Mouse (Mus musculus) heart, embryonic 14.5 days (tissue): ENCODE results near the gene Fpr1. TPM values are rescaled to one million over a fixed set of nuclear protein-coding genes. Genes with fewer than 3 reads are reported as not detected.

Source experiments
- ATAC-seq: fragments of 200-750 bp; cut with Nextera tagmentation; 2 replicates; pipeline ENCODE4 v1.8.0; 2017; ENCODE audit warnings: low read depth, moderate TSS enrichment; ENCODE audit not compliant: insufficient number of reproducible peaks, insufficient read depth, low FRiP score
- H3K27ac ChIP-seq, 2 experiments: fragments of 200-500 bp in 1 of 2; fragments of 300-500 bp in 1 of 2; sonication (generic) in 1 of 2; replicated peaks in 1 of 2; 2 replicates each; pipeline ENCODE4 v1.5.1; 2012 to 2014; ENCODE audit warnings: low read depth in 2 of 2, low read length in 2 of 2, control low read depth in 1 of 2, mild to moderate bottlenecking in 1 of 2, mixed read lengths in 1 of 2; ENCODE audit not compliant: control insufficient read depth in 1 of 2, insufficient read depth in 1 of 2
- H3K27me3 ChIP-seq: fragments of 300-500 bp; sonication (generic); 2 replicates; pipeline ENCODE4 v1.6.1; 2014; ENCODE audit warnings: mild to moderate bottlenecking, low read length, control low read depth; ENCODE audit not compliant: control insufficient read depth, insufficient read depth
- H3K36me3 ChIP-seq: fragments of 300-500 bp; sonication (generic); 2 replicates; pipeline ENCODE4 v1.6.1; 2014; ENCODE audit warnings: mild to moderate bottlenecking, control low read depth, low read length, mixed read lengths; ENCODE audit not compliant: control insufficient read depth, insufficient read depth
- H3K4me1 ChIP-seq, 2 experiments: fragments of 200-500 bp in 1 of 2; fragments of 300-500 bp in 1 of 2; sonication (generic) in 1 of 2; 2 replicates each; pipeline ENCODE4 v1.6.1; 2012 to 2014; ENCODE audit warnings: low read length in 2 of 2, control low read depth in 1 of 2, mixed read lengths in 1 of 2; ENCODE audit not compliant: control insufficient read depth in 2 of 2, insufficient read depth in 2 of 2
- H3K4me2 ChIP-seq: fragments of 300-500 bp; sonication (generic); 2 replicates; pipeline ENCODE4 v1.6.1; 2014; ENCODE audit warnings: mild to moderate bottlenecking, low read length
- H3K4me3 ChIP-seq, 2 experiments: fragments of 200-500 bp in 1 of 2; fragments of 300-500 bp in 1 of 2; sonication (generic) in 1 of 2; 2 replicates each; pipeline ENCODE4 v1.5.1; 2012 to 2014; ENCODE audit warnings: low read length in 2 of 2, mild to moderate bottlenecking in 2 of 2, control low read depth in 1 of 2, low read depth in 1 of 2, moderate library complexity in 1 of 2; ENCODE audit not compliant: control insufficient read depth in 1 of 2, insufficient read depth in 1 of 2
- H3K9ac ChIP-seq: fragments of 300-500 bp; sonication (generic); 2 replicates; pipeline ENCODE4 v1.6.1; 2014; ENCODE audit warnings: mild to moderate bottlenecking, low read length
- H3K9me3 ChIP-seq: fragments of 300-500 bp; sonication (generic); 2 replicates; pipeline ENCODE4 v1.6.1; 2016; ENCODE audit warnings: low read length, control low read depth; ENCODE audit not compliant: control insufficient read depth
- WGBS: fragments of 180-500 bp; shearing (Covaris S2); extraction: QIAGEN DNeasy Blood & Tissue Kit; methylation state at CpG from one replicate; pipeline ENCODE4 v1.1.7; 2014; 5-methylcytosine and 5-hydroxymethylcytosine counted together
- polyA plus RNA-seq: library from polyadenylated mRNA; unstranded; fragments of >200 nt; fragmentation: Nextera tagmentation; extraction: Ambion mirVana; gene quantifications from 2 replicates; pipeline ENCODE4 v1.2.1, GENCODE M21; 2014

The Fpr1 gene
- polyA plus RNA-seq, 1 experiment from 2014 or later = 0.20 TPM

- Histone ChIP-seq H3K4me3 (no peak overlapping the region), H3K4me1 (no peaks in the 10 kb centered on the region), H3K9me3 (no peaks in the 10 kb centered on the region), H3K36me3 (no peaks in the 10 kb centered on the region), H3K27ac (no peak overlapping the region), H3K27me3 (no peaks in the 10 kb centered on the region), H3K4me2 (no peak overlapping the region), H3K9ac (no peak overlapping the region)
- WGBS = 77% methylated on average over 2 of the region's 2 CpGs
- no peak for ATAC-seq
Measured at GRCm38 (mm10) chr17:17889732-17890425, 6.1 kb upstream of the Fpr1 start.

GRCm38 (mm10) chr17:17887774-17888248 is 4.1 kb upstream of the Fpr1 start, which contains the start of the genes Fpr2 and Fpr3:
TSS of gene Fpr2 (plus strand) at chr17:17887824.
TSS of gene Fpr3 (plus strand) at chr17:17887852.
- no peaks in the 10 kb centered on the region for H3K9me3 ChIP-seq
- no peak within 1 kb of the TSS for H3K27ac ChIP-seq
- H3K4me2 ChIP-seq = no peak within 1 kb of the TSS
- no peaks in the 10 kb centered on the region for H3K36me3 ChIP-seq
- no peaks in the 10 kb centered on the region for H3K27me3 ChIP-seq
- 37% methylated on average over 1 of the region's 1 CpGs for WGBS
- no peak within 1 kb of the TSS for H3K4me3 ChIP-seq
- no peaks in the 10 kb centered on the region for H3K4me1 ChIP-seq
- H3K9ac ChIP-seq = no peak within 1 kb of the TSS
- no peak for ATAC-seq

- Histone ChIP-seq H3K4me3 (no peak overlapping the region), H3K27ac (no peak overlapping the region), H3K9me3 (no peaks in the 10 kb centered on the region), H3K4me1 (no peaks in the 10 kb centered on the region), H3K4me2 (no peak overlapping the region), H3K27me3 (no peaks in the 10 kb centered on the region), H3K9ac (no peak overlapping the region), H3K36me3 (no peaks in the 10 kb centered on the region)
- 74% methylated on average over 3 of the region's 3 CpGs for WGBS
- ATAC-seq = no peak
Measured at GRCm38 (mm10) chr17:17882672-17883071, 1.1 kb downstream of the Fpr1 start.

DNA sequence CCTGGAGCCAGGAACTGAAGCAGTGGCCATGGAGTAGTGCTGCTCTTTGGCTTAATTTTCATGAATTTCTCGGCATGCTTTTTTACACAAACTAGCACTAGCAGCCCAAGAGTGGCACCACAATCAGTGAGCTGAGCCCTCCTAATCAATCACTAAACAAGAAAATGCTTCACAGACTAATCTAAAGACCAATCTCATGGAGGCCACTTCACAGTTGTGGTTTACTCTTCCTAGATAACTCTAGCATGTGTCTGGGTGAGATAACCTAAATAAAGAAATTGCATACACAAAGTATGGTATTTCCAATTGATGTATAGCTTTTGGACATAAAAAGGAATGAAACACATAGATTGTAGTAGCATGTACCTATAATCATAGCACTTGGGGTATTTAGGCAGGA is 4.4 kb downstream of the Fpr1 start:
- no peaks in the 10 kb centered on the region for H3K27me3 ChIP-seq
- H3K36me3 ChIP-seq = no peaks in the 10 kb centered on the region
- no peak overlapping the region for H3K27ac ChIP-seq
- H3K4me2 ChIP-seq = no peak overlapping the region
- no peaks in the 10 kb centered on the region for H3K4me1 ChIP-seq
- WGBS = 71% methylated on average over 1 of the region's 1 CpGs
- no peak overlapping the region for H3K4me3 ChIP-seq
- ATAC-seq = no peak
- no peak overlapping the region for H3K9ac ChIP-seq
- H3K9me3 ChIP-seq = no peaks in the 10 kb centered on the region

DNA sequence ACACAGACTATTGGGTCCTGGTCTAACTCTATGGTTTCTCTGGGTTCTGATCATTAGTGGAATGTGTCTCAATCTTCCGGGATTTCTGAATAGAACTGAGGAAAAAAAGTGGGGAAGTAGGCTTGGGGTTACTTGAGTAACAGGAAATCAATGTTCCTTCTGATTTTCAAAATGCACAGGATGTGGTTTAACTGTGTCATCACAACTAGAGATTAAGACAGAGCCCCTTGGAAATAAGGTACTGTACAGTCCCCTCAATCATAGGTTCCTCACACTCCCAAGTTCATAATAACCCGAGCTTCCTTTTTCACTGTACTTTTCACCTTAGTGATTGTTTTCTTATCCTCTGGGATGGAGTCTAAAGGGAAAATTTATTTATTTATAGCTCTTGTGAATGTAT is 12.0 kb downstream of the Fpr1 start:
- WGBS = 67% methylated on average over 2 of the region's 2 CpGs
- ATAC-seq = no peak

DNA sequence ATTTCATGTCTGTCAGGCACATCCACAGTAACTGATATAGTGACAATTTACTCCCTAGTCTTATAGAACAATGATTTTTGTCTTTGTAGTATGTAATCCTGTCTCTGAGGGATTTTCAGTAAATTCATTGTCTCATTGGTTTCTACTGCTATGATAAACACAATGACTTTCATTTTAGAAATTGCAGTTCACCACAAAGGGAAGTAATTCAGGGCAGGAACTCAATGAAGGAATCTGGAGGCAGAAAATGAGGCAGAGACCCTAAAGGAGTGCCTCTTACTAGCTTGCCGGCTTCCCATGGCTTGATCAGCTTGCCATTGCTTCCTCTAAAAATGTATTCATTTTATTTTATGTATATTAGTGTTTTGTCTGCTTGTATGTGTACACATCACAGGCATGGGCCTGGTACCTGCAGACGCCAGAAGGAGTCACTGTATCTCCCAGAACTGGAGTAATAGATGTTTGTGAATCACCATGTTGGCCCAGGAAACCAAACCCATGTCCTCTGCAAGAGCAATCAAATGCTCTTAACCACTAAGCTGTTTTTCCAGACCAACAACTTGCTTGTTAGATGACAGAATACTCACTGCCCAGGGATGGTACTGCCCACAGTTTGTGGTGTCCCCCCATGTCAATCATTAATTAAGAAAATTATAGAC is 12.7 kb downstream of the Fpr1 start:
- ATAC-seq = no peak
- Histone ChIP-seq H3K27ac (no peak overlapping the region), H3K36me3 (peaks cover 3% of the 10 kb centered on the region; the same call in 1 of the 2 replicates), H3K4me3 (no peak overlapping the region), H3K9me3 (peaks cover 7% of the 10 kb centered on the region; the same call in 1 of the 2 replicates), H3K4me2 (no peak overlapping the region), H3K27me3 (no peaks in the 10 kb centered on the region), H3K9ac (no peak overlapping the region), H3K4me1 (no peaks in the 10 kb centered on the region)
- 69% methylated on average over 2 of the region's 2 CpGs for WGBS

More for the DNA sequence above, 12.0 kb downstream of the Fpr1 start:
- Histone ChIP-seq H3K4me2 (no peak overlapping the region), H3K27me3 (no peaks in the 10 kb centered on the region), H3K9me3 (peaks cover 7% of the 10 kb centered on the region; the same call in 1 of the 2 replicates), H3K27ac (no peak overlapping the region), H3K4me3 (no peak overlapping the region), H3K9ac (no peak overlapping the region), H3K36me3 (no peaks in the 10 kb centered on the region), H3K4me1 (no peaks in the 10 kb centered on the region)

GRCm38 (mm10) chr17:17866801-17867469 is 16.8 kb downstream of the Fpr1 start:
- Histone ChIP-seq H3K4me2 (no peak overlapping the region), H3K4me3 (no peak overlapping the region), H3K4me1 (no peaks in the 10 kb centered on the region), H3K36me3 (peaks cover 35% of the 10 kb centered on the region), H3K9ac (no peak overlapping the region), H3K27me3 (no peaks in the 10 kb centered on the region), H3K9me3 (no peaks in the 10 kb centered on the region), H3K27ac (no peak overlapping the region)
- ATAC-seq = no peak
- WGBS = 84% methylated on average over 11 of the region's 11 CpGs
